Mouse (Mus musculus): ENCODE measurements around the gene Gigyf1.

- TF ChIP-seq CTCF (IDR thresholded peaks at IDR 0.05; ENCODE audit: low read depth): no peak
- TF ChIP-seq EP300 (IDR thresholded peaks at IDR 0.05; ENCODE audit: low read depth): no peak
These were observed 44.6 kb downstream of the Gigyf1 start for GRCm38 (mm10) chr5:137562965-137563364.
